Mouse (Mus musculus): ENCODE results near the gene Vps53.

Gene Vps53

DNA sequence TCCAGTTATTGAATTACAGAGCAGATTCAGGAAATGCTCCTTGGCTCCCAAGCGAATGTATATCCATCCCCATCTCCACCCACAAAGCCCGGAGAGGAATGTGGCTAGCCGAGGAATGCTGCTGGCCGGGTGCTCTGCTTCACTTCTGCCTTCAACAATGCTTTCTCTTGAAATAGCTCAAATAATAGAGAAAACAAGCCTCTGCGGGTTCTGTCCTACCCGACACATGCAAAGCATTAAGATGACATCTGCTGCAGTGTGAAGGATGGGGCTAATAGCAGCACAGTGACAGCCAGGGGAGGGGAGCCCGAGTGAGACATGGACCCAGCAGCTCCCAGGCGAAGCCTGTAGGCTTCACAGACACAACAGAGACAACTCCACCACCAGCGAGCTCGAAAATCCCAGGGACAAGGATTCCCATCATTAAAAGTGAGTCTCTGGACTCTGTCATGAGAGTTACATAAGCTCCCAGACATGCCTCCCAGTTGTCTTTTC lies 59.0 kb downstream of the Vps53 start:
- no peak for DNase-seq (ENCODE audit: low spot score in 2 of 2)

DNA sequence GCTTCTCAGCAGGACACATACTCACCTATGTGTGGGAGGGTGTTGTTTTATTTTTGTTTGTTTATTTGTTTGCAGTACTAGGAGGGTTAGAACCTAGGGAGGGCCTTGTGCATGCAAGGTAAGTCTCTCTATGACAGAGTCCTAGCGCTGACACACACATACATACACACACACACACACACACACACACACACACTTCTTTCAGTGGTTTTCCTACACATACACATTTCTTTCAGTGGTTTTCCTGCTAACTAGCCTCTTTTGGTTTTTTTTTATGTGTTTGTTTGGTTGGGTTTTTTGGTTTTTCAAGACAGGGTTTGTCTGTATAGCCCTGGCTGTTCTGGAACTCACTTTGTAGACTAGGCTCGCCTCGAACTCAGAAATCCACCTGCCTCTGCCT lies 69.0 kb downstream of the Vps53 start:
- DNase-seq (ENCODE audit: low spot score in 2 of 2) = no peak

DNA sequence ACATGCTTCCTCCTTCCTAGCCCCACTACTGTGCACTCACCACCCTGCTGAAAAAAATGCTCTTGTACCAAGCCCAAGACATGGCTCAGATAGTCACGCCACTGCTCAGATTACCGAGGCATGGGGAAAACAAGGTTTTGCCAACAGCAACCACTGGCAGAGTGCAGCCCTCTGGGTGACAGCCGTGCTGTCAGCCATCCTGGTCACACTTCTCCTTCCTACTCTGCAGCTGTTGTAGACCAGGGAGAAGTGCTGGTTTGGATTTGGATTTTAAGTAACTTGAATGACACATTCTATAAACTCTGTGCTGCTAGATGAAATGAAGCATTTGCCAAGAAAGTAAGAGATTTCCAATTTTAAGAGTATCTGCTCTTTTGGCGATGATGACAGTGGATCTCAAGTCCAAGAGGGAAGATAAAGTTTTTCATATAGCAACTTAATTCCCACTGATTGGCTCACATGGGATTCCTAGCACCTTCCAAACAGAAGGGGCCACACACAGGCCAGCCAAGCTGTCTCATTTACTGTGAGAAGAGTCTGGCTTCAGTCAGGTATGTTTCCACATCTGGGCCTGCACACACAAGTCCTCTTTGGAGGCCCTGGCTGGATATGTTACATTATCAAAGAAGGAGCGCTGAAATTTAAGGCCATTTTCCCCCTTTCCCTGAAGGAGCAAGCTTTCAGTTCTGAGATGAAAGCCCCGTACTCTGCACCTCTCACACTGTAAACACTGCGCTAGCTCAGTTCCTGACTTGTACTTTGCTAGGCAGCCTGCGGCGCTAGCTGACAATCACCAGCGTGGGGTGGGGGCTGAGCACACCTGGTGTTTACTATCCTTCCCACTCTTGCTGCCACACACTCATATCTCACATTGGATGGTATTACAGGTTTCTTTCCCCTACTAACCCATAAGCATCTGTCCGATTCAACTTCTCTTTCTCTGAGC lies 72.6 kb downstream of the Vps53 start:
- DNase-seq (ENCODE audit: low spot score in 2 of 2) = no peak

DNA sequence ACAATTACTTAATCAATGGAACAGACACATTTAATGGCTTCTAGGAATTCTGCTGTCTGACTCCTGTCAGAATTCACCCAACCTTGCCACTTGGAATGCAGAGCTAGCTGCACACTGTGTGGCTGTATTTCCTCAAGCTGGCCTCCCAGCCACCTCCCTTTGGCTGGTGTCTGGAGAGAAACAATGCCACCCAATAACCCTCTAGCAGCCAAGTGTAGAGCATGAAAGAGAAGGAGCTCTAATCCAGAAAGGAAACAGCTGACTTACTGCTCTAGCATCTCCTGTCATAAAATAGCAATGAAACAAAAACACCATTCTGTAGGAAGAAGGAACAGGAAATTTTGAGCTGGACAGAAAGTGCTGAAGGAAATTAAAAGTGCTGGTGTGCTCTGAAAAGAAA lies 78.3 kb downstream of the Vps53 start:
- no peak for DNase-seq (ENCODE audit: low spot score in 2 of 2)

DNA sequence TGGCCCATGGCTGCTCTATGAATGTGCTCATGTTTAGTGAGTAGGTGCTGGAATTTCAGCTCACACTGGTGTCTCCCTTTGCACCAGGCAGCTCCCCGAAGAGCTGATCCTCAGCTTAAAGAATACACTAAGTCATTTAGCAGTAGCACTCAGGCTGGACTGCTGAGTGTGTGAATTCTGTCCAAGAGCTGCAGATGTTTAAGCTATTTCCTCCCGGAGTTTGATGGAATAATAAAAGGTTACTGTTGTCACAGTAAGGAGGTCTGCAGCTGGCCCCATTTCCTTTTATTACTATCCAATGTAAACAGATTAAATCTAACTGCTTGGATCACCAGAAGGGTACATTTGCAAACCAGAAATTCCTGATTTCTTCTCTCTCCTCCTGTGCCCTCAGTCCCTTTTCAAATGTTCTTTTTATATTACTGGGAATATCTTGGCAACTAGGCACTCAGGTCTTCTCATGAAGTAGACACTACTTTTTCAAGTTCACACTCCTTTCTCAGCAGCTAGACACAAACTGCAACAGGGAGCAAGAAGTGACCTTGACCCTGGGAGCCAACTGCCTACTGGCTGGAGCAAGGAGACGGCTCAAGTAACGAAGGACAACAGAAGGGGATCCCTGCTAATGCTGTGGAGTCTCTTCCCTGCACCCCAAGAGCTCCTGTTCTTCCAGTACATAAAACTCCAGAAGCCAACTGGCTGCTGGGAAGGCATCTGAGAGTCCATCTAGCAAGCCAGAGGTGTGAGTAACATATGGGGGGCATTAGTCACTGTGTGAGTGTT lies 80.1 kb downstream of the Vps53 start:
- DNase-seq (ENCODE audit: low spot score in 2 of 2) = no peak

DNA sequence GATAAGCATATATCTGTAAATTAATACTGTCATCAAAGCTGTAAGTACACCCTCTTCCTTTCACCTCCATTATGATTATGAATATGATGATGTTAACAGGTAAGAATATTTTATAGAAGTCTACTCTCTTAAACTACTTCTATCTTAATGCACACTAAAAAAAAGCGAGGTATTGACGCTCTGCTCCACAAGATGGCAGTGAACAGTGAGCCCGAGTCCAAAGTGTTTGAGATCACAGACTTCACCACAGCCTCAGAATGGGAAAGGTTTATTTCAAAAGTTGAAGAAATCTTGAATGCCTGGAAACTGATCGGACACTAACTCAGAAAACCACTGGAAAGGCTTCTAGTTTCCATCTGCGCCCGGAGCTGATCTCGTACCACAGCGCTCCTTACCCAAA lies 85.8 kb downstream of the Vps53 start:
- no peak for DNase-seq (ENCODE audit: low spot score in 2 of 2)

DNA sequence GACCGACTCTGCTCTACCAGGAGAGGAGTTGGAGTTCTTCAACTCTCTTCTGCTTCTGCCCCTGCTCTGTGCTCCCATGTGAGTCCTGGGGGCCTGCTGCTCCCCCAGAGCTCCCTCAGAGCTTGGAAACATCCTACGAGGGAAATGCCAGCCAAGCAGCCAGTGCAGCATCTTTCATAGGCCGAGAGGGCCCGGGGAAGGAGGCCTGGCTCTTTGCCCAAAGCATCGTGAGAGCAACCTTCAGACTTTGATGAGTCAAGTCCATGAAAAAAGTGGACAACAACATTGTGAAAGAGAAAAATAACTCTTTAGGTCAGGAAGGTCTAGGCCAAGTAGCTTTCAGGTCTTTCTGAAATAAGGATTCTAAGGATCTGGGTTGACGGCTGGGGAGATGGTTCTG lies 89.7 kb downstream of the Vps53 start:
- no peak for DNase-seq (ENCODE audit: low spot score in 2 of 2)

DNA sequence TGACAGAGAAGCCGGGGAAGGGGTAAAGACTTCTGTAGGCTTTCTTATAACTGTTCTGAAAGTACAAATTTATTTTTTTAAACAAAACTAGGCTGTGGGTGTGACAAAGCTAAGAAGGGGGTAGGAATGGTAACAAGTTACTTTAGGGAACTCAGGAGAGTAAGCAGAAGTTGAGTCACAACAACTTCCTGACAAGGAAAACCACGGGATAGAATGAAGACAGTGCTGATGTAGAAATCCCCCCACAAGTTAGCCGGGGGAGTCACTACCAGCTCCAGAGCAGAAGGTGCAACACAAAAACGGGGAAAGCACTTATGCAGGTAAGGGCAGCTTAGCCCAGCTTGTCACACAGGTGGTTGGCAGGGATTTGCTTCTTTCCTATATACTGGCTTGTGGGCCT lies 90.9 kb downstream of the Vps53 start:
- no peak for DNase-seq (ENCODE audit: low spot score in 2 of 2)

DNA sequence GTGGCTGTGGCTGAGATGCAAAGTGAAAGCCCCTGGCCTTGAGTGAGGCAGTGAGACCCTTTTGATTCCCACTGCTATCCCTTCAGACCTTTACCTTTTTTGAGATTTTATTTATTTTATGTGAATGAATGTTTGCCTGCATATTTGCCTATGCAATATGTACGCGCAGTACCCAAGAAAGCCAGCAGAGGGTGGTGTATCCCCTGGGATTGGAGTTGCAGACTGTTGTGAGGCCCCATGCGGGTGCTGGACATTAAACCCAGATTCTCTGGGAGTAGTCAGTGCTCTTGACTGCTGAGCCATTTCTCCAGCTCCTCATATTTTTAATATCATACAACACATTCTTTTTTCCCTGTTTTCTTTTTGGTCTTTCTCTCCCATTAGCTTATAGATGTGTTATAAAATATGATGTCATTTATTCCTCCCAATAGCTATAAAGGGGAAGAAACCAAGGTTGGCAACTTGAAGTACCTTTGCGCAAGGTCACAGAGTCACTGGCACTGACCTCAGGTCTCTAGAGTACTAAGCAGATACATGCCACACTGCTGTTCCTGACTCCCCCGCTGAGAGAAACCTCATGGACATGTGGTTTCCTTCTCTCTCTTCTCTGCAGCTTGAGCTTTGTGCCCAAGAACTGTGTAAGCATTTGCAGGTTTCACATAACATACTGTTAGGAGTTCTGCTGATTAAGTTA lies 93.4 kb downstream of the Vps53 start:
- DNase-seq (ENCODE audit: low spot score in 2 of 2) = peak in 1 of 2 experiments; percentile 51

DNA sequence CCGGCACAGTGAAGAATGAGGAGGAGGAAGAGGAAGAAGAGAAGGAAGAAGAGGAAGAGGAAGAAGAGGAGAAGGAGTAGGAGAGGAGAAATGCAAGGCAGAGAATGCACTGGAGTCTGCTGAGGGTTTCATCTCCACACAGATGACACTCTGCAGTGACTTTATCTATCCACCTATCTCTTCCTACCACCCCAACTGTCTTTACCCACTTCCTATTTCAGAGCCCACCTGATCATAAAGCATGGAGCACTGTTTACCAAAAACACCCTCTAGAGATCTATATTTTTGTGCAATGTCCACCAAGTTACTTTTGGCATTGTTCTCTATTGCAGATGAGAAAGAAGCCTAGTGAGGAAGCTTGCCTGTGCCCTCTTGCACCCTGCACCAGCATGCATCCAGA lies 94.5 kb downstream of the Vps53 start:
- DNase-seq (ENCODE audit: low spot score in 2 of 2) = no peak

DNA sequence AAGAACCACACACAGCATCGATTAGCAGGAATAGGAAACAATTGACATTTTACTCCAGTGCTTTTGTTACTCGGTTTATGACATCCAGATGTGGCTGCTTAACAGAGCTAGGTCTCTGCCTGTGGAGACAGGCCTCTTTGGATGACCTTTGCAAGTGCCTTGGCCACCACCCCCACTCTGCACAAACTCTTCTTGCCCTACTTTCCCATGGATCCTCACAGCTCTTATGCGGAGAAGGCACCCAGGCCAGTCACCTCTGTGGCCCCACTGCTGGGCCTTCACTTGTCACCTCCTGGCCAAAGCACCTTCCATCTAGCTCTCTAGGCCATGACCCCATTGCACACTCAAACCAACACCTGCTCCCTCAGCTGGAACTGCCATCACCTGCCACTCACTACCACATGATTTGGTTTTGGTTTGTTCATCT lies 95.5 kb downstream of the Vps53 start:
- no peak for DNase-seq (ENCODE audit: low spot score in 2 of 2)

DNA sequence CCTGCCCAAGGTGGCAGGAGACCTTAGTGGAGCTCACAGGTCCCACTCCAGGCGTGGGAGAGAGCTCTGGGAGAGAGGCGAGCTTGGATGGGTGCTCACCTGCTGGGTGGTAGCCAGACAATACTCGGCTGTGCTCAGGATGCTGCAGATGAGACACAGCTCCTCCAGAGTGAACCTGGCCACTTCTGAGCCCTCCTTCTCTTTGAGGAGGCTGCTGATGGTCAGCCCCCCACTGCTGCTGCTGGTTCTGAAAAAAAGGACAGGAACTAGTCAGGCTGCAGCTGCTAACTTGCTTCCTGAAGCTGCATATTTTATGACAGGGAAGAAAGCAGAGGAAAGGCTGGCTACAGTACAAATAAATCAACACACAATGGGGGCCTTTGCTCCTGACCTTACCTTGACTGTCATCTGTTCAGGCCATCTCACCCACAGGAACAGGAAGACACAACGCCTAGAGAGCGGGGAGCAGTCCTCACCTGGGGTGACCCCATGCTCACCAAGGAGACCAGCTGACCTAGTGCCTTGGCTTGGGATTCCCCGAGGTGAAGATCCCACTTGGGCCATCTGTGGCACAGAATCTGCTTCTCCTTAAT lies 98.3 kb downstream of the Vps53 start:
- no peak for DNase-seq (ENCODE audit: low spot score in 2 of 2)

DNA sequence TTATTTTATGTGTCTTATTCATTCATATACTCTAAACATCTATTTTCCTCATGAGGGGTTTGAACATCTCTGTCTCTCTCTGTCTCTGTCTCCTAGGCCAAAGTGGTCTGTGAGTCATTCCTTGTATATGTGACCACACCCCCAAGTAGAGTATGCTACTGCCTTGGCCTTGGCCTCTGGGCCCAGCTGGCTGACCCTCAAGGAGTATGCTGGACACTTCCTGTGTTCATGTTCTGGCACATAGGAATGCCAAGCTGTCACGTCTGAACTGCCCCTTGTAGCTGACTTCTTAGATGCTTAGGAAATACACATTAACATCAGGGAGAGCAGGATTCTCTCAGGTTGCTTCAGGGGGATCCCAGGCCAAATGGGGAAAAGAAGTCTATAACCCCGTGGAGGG lies 99.2 kb downstream of the Vps53 start:
- no peak for DNase-seq (ENCODE audit: low spot score in 2 of 2)

DNA sequence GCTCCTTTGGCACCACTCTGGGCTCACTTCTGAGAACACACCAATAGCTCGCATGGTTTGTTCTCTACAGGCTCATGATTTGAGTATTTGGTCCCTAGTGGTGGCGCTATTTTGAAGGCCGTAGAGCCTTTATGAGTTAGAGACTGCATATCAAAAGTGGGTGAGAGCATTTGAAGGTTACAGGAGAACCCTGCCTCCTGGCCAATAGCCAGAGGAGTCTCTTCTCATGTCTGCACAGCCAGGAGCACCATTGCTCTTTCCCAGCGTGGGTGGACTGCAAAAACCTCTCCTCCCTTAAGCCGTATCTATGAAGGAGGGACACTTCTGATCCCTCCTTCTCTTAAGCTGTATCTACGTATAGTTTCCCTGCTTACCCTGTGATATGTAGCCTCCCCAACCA lies 102.1 kb downstream of the Vps53 start:
- DNase-seq (ENCODE audit: low spot score in 2 of 2) = no peak

DNA sequence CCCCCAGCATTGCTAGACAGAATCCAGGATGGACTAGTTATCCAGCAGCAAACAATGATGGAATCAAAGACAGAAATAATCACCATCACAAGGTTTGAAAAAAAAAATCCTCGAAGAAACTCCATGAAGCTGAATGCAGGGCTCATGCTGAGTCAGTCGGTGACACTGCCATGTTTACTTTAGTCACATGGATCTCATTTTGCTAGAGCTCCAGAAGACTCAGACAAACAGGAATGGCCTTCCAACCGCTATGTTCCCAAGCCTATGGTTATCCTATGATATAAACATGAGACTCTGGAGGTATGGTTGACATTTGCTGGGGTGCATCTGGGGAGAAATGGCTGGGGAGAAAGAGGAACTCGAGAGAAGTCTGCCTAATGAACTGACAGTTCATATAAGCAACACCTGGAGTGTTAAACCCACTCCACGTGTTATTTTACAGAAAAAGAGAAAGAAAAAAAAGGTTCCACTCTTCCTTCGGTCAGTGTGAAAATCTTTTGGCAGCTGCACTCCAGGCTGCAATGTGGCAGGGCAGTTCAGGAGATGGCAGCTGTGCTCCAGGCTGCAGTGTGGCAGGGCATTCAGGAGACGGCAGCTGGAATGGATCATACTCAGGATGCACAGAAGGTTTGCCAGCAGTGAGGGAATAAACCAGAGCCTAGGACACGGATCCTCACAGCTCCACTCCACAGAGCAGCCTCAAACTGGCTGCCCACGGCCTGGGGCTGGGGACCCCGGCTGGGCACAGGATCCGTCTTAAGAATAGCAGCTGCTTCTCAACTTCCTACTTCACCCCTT lies 105.0 kb downstream of the Vps53 start:
- no peak for DNase-seq (ENCODE audit: low spot score in 2 of 2)

DNA sequence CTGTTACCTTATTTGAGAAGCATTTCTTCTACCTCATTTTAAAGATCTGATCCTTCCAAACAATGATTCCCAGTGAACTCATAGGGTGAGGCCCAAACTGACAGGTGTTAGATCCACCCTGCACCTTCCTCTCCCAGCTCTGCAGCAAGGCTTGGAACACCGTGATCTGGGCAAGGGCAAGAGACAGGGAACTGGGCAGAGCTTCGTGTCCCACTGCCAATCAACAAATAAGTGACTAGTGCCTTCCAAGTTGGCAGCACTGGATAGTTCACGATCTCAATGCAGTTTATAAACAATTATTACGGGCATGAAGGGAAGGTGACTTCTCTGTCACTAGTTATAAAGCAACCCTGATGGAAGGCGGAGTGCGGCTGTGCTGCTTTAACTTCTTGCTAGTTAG lies 109.6 kb downstream of the Vps53 start:
- DNase-seq (ENCODE audit: low spot score in 2 of 2) = no peak

DNA sequence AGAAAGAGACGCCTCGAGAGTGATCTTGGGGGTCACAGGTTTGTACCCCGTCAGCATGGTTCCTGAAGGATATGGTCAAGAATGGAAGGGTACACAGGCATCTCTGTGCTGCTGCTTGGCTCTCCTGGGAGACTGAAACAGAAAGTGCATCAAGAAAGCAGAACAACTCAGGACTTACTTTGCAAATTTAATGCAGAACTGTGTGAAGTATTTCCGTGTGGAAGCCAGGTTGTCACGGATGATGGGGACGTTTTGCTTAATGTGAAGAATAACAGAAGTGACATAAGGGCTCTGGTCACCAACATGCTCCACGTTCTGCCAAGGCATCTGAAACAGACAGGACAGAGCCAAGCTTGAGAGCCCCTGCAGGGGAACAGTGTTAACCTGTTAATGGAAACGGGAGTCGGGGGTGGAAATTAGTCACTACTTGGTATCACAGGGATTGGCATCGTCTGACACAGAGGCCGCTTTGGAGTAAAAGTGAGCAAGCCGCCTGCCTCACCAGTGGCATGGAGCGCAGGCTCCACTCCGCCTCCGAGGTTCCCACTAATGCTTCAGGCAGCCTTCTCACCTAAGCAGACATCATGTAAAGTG lies 112.8 kb downstream of the Vps53 start:
- no peak for DNase-seq (ENCODE audit: low spot score in 2 of 2)

DNA sequence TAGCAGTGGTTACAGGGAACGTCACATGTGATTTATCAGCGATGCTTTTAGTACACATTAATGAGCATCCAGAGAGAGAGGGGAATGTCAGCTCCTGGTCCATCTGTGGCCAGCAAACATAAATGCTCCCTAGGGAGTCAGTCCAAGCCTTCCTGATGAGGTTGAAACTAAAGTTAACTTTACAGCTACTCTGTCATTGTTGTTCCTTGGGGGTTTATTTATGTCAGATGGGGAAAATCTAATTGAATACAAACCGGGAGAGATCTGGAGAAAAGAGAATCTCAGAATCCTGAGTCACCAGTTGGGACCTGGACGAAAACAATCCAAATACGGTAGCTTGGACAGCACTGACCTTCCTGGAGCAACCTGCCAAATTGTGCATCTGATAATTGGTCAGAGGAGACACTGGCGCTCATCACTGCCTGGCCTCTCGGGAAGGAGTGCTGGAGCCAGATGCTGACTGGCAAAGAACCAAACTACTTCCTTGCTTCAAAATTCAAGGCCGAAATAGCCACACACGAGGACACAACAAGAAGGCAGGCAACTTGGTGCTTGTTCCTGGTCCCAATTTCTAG lies 113.8 kb downstream of the Vps53 start:
- DNase-seq (ENCODE audit: low spot score in 2 of 2) = no peak

DNA sequence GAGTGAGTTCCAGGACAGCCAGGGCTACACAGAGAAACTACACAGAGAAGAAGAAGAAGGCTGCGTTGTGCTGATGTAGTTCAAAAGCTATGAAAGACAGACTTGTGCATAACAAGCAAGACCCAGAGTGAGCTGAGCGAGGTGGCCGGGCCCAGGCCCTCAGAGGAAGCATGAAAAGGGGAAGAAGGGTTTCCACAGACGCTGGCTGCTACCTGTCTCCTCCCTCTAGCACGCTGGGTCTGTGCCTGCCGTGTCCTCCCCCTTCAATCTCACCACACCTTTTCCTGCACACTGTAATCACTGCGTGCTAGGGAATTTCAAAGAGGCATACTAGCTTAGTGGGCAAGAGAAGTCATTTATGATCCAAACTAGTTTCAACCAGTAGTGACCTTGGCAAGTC lies 115.0 kb downstream of the Vps53 start:
- DNase-seq (ENCODE audit: low spot score in 2 of 2) = no peak

DNA sequence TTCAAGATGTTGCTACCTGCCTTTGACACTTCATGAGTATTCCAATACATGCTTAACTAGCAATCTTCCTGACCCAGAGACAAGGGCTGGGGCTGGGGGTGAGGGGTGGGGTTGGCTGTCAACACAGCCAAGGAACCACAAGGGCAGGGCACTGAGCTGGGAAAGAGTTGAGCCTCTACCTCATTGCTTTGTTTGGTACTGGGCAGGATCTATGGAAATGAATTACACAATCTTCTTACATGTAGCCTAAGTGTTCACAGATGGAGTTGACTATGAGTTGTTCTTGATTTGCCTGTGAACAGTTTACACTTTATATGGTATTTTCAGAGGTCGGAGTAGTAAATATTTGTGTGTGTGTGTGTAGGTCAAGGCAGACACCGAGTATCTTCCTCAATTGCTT lies 118.5 kb downstream of the Vps53 start:
- DNase-seq (ENCODE audit: low spot score in 2 of 2) = no peak

Measured in cerebellum, postnatal 4 days (tissue).